Mouse (Mus musculus): ENCODE measurements at regions not wholly inside any gene's neighbourhood (a gene's known extent, or its start where the extent isn't known, plus 50 kb on each side); places are given as distances from the start of the nearest gene placed in this dataset.

GRCm38 (mm10) chr15:41306638-41307037 is 1172.5 kb downstream of the 9330182O14Rik start:
- TF ChIP-seq CTCF (IDR thresholded peaks at IDR 0.05; ENCODE audit: low read depth, low read length) = no peak
- TF ChIP-seq POLR2A (IDR thresholded peaks at IDR 0.05; ENCODE audit: extremely low read depth, insufficient read depth, low read length) = no peak

All from liver, adult 2 months (tissue).